Mouse (Mus musculus) olfactory bulb, adult 2 months (tissue): ENCODE measurements around the gene Sirt1.

Experiments
- CTCF ChIP-seq: fragments of 200-500 bp; IDR thresholded peaks from 2 replicates; pipeline ENCODE4 v1.5.1; 2012; ENCODE audit warnings: low read depth, mild to moderate bottlenecking, low read length, moderate library complexity; ENCODE audit not compliant: insufficient read depth
- POLR2A ChIP-seq: fragments of 200-500 bp; IDR thresholded peaks from 2 replicates; pipeline ENCODE4 v1.6.1; 2012; ENCODE audit warnings: mild to moderate bottlenecking, low read depth, low read length, moderate library complexity; ENCODE audit not compliant: insufficient read depth

DNA sequence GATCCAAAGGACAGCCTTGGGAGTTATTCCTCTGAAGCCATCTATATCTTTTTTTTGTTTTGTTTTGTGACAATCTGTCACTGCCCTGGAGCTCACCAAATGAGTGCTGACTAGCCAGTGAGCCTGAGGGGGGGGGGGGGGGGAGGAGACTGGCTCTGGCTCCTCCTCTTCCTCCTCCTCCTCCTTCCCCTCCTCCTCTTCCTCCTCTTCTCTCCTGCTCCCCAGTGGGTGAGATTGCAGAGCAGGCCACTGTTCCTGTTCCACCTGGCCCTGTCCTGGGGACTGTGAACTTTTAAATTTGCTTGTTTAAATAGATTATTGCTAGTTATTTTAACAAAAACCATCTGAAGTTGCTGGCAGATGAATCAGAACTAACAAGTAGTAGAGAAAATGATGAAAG, 109.1 kb downstream of the Sirt1 start:
- TF ChIP-seq POLR2A (no peak), CTCF (no peak)
